7 mouse cellular contexts compared by ENCODE assay signal in genomic region chr12:80407824-80408223, GRCm38 (mm10). TPM values are rescaled to one million over a fixed set of nuclear protein-coding genes. Genes with fewer than 3 reads are reported as not detected.
DNase-seq lines count a peak whose midpoint lies in the region; ATAC-seq and TF ChIP-seq lines count a peak whose summit lies in the region.

No protein-coding gene starts in this region.

- in situ Hi-C loops in CH12.LX (cut with MboI; ENCODE audit: low pct_ligation_motif_present, low pct_unique_long_range_greater_than_20kb, low sequenced_read_pairs), result no loop called here

- H3K9ac ChIP-seq in kidney, embryonic 15.5 days, result no peak overlapping the region
- H3K9ac ChIP-seq in CH12.LX (ENCODE audit: insufficient read depth, low read depth), result no peak overlapping the region

- no peaks in the 10 kb centered on the region; the same call in 1 of the 2 replicates for H3K4me1 ChIP-seq in kidney, embryonic 15.5 days
- H3K4me1 ChIP-seq in CH12.LX (ENCODE audit: control insufficient read depth in 1 of 2, insufficient read depth in 2 of 2), result no peaks in the 10 kb centered on the region

- no peak for ATAC-seq in kidney, embryonic 15.5 days (replicated peaks; ENCODE audit: low FRiP score)
- ATAC-seq in inflammation-experienced regulatory T-cells, adult 6 months, result peak; percentile 43

- no peak overlapping the region for H3K4me3 ChIP-seq in kidney, embryonic 15.5 days (replicated peaks)
- H3K4me3 ChIP-seq in CH12.LX (replicated peaks in 1 of 3; ENCODE audit: low read depth in 2 of 3, low read length in 2 of 3, poor library complexity in 1 of 3), result no peak overlapping the region

- TF ChIP-seq CTCF in CH12.LX (conservative IDR thresholded peaks at IDR 0.05 in 1 of 2, IDR thresholded peaks at IDR 0.05 in 1 of 2; ENCODE audit: low read depth in 2 of 2, low read length in 2 of 2), result peak; percentile 67 to 70

- no peak for TF ChIP-seq POLR2A in CH12.LX (IDR thresholded peaks at IDR 0.05; ENCODE audit: low read depth, low read length)

- H3K4me2 ChIP-seq in kidney, embryonic 15.5 days, result no peak overlapping the region
- H3K4me2 ChIP-seq in CH12.LX (ENCODE audit: insufficient read depth, low read depth, poor library complexity, severe bottlenecking), result no peak overlapping the region

- no peak for TF ChIP-seq EP300 in CH12.LX (IDR thresholded peaks at IDR 0.05; ENCODE audit: low read length)

- no peaks in the 10 kb centered on the region for H3K9me3 ChIP-seq in kidney, embryonic 15.5 days (replicated peaks)
- no peaks in the 10 kb centered on the region for H3K9me3 ChIP-seq in CH12.LX (replicated peaks; ENCODE audit: low read length)

- dilution Hi-C loops in CH12.LX (cut with MboI; ENCODE audit: extremely low pct_ligation_motif_present, extremely low pct_unique_long_range_greater_than_20kb, low sequenced_read_pairs), result no loop called here

- no peaks in the 10 kb centered on the region for H3K27me3 ChIP-seq in kidney, embryonic 15.5 days
- H3K27me3 ChIP-seq in CH12.LX (replicated peaks), result no peaks in the 10 kb centered on the region

- TF ChIP-seq RAD21 in CH12.LX (IDR thresholded peaks at IDR 0.05; ENCODE audit: low read depth, low read length), result peak; percentile 40

- H3K36me3 ChIP-seq in kidney, embryonic 15.5 days, result peaks cover 46% of the 10 kb centered on the region
- peaks cover 20 to 68% of the 10 kb centered on the region in 2 experiments for H3K36me3 ChIP-seq in CH12.LX (replicated peaks in 1 of 2; ENCODE audit: control insufficient read depth in 1 of 2, insufficient read depth in 1 of 2, low read length in 1 of 2)

- peaks cover 7% of the 10 kb centered on the region; the same call in 1 of the 2 replicates for H3K79me2 ChIP-seq in CH12.LX (replicated peaks; ENCODE audit: control insufficient read depth, extremely low read depth, insufficient read depth, poor library complexity, severe bottlenecking)

- DNase-seq in kidney, adult 8-10 months, result peak; percentile 12 to 48
- peak; percentile 64 for DNase-seq in CH12.LX (ENCODE audit: extremely low read depth)
- DNase-seq in R1 (ENCODE audit: low read depth, low spot score), result peak; percentile 84
- peak; percentile 76 for DNase-seq in naive thymus-derived CD4-positive, alpha-beta T cell, adult 2 months (ENCODE audit: low read depth)
- DNase-seq in MN1 (ENCODE audit: low spot score), result no peak

- no peak overlapping the region for H3K27ac ChIP-seq in kidney, embryonic 15.5 days
- no peak overlapping the region for H3K27ac ChIP-seq in CH12.LX (ENCODE audit: insufficient read depth, low read depth)

- 63% methylated on average over 3 of the region's 3 CpGs for WGBS in kidney, embryonic 15.5 days

TF ChIP-seq in CH12.LX, 34 proteins besides CTCF, POLR2A, EP300 and RAD21:
- TF ChIP-seq ZC3H11A (IDR thresholded peaks at IDR 0.05; ENCODE audit: low read depth, low read length), result no peak
- peak; percentile 56 for TF ChIP-seq SMC3 (IDR thresholded peaks at IDR 0.05; ENCODE audit: low read depth, low read length)

RNA-seq across cellular contexts. Expression of gene Dcaf5, which starts 28.6 kb away (rescaled TPM):
- 11.3 and 12.3 TPM in 2 replicates for polyA plus RNA-seq in kidney, embryonic 15.5 days (2015; fragmentation: Nextera tagmentation; extraction: Ambion mirVana)
- total RNA-seq in CH12.LX (2012; rRNA removed) (11.0 and 13.0 TPM in 2 replicates), CH12.LX (2014; rRNA removed) (8.2 and 9.2 TPM in 2 replicates)
- polyA plus RNA-seq in CH12.LX (2012; ENCODE audit: insufficient read length, low read depth), result 13.2 and 15.2 TPM in 2 replicates
- 10 to 100 TPM; 15.3 to 18.7 (median 16.5) TPM for polyA plus RNA-seq in inflammation-experienced regulatory T-cells, adult 6 months (2017; shearing (Covaris generic))

RNA-seq across cellular contexts. Expression of gene Exd2, which starts 55.1 kb away (rescaled TPM):
- 30.0 and 30.3 TPM in 2 replicates for polyA plus RNA-seq in kidney, embryonic 15.5 days (2015; fragmentation: Nextera tagmentation; extraction: Ambion mirVana)
- total RNA-seq in CH12.LX (2012; rRNA removed) (10.6 and 15.0 TPM in 2 replicates), CH12.LX (2014; rRNA removed) (11.3 and 12.8 TPM in 2 replicates)
- 8.8 and 11.2 TPM in 2 replicates for polyA plus RNA-seq in CH12.LX (2012; ENCODE audit: insufficient read length, low read depth)
- 10 to 100 TPM; 17.8 to 30.0 (median 25.9) TPM for polyA plus RNA-seq in inflammation-experienced regulatory T-cells, adult 6 months (2017; shearing (Covaris generic))
